Mouse (Mus musculus) limb, embryonic 12.5 days (tissue): Measurements from ENCODE around the gene D130043K22Rik. TPM values are rescaled to one million over a fixed set of nuclear protein-coding genes. Genes with fewer than 3 reads are reported as not detected.
A peak's percentile ranks its signal among the peaks of the same experiment; 100 is the strongest.

Experiments used
- ATAC-seq: fragments of 200-750 bp; cut with Nextera tagmentation; 2 replicates; pipeline ENCODE4 v1.8.0; 2017; ENCODE audit warnings: low read depth, moderate TSS enrichment; ENCODE audit not compliant: insufficient number of reproducible peaks, insufficient read depth, low FRiP score, low TSS enrichment
- H3K27ac ChIP-seq: fragments of 300-500 bp; sonication (generic); 2 replicates; pipeline ENCODE4 v1.5.1; 2016; ENCODE audit warnings: mild to moderate bottlenecking, moderate library complexity
- H3K27me3 ChIP-seq: fragments of 300-500 bp; sonication (generic); 2 replicates; pipeline ENCODE4 v1.6.1; 2016; ENCODE audit warnings: mild to moderate bottlenecking, moderate library complexity
- H3K36me3 ChIP-seq: fragments of 300-500 bp; sonication (generic); 2 replicates; pipeline ENCODE4 v1.6.1; 2016; ENCODE audit warnings: mild to moderate bottlenecking, moderate library complexity
- H3K4me1 ChIP-seq: fragments of 300-500 bp; sonication (generic); replicated peaks from 2 replicates; pipeline ENCODE4 v1.6.1; 2016
- H3K4me2 ChIP-seq: fragments of 300-500 bp; sonication (generic); 2 replicates; pipeline ENCODE4 v1.6.1; 2016; ENCODE audit warnings: mild to moderate bottlenecking, moderate library complexity
- H3K4me3 ChIP-seq: fragments of 300-500 bp; sonication (generic); replicated peaks from 2 replicates; pipeline ENCODE4 v1.5.1; 2016; ENCODE audit warnings: mild to moderate bottlenecking
- H3K9ac ChIP-seq: fragments of 300-500 bp; sonication (generic); replicated peaks from 2 replicates; pipeline ENCODE4 v1.6.1; 2016; ENCODE audit warnings: mild to moderate bottlenecking, moderate library complexity
- H3K9me3 ChIP-seq: fragments of 300-500 bp; sonication (generic); 2 replicates; pipeline ENCODE4 v1.6.1; 2016; ENCODE audit warnings: mild to moderate bottlenecking, moderate library complexity
- WGBS: fragments of 180-500 bp; shearing (Covaris S2); methylation state at CpG from one replicate; pipeline ENCODE4 v1.1.7; 2016; 5-methylcytosine and 5-hydroxymethylcytosine counted together
- polyA plus RNA-seq: library from polyadenylated mRNA; unstranded; fragments of >200 nt; fragmentation: Nextera tagmentation; extraction: Ambion mirVana; gene quantifications from 2 replicates; pipeline ENCODE4 v1.2.1, GENCODE M21; 2016

Gene D130043K22Rik
- 0.23 and 0.29 TPM in 2 replicates for polyA plus RNA-seq

GRCm38 (mm10) chr13:24844983-24845955 is at the start of gene D130043K22Rik:
Gene D130043K22Rik (plus strand): TSS chr13:24845135.
- Histone ChIP-seq H3K9me3 (no peaks in the 10 kb centered on the region), H3K9ac (peak within 1 kb of the TSS; percentile 48), H3K4me3 (peak within 1 kb of the TSS; percentile 47), H3K4me2 (peak within 1 kb of the TSS; percentile 91), H3K27ac (no peak within 1 kb of the TSS), H3K36me3 (peaks cover 14% of the 10 kb centered on the region), H3K27me3 (no peaks in the 10 kb centered on the region), H3K4me1 (peaks cover 9% of the 10 kb centered on the region; the same call in 1 of the 2 replicates)
- ATAC-seq, result peak; percentile 71; the same call in 1 of the 2 replicates
- WGBS, result 13% methylated on average over 40 of the region's 40 CpGs

DNA sequence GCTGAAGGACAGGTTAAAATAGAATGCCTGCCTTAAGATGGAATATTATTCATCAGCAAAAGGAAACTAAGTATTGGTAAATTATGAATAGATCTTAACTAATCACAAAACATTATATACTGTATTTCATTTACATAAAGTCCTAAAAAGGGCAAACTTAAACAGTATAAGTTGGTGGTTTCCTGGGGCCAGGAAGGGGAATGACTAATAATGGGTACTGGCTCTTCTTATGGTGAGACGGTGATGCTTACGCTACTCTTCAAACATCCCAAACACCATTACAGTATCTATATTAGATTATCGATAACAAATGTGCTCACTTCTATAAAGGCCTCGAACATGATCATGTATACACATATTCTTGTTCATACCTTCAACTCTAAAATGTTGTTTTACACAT is 46.2 kb upstream of the D130043K22Rik start:
- Histone ChIP-seq H3K36me3 (no peaks in the 10 kb centered on the region), H3K27ac (no peak overlapping the region), H3K9ac (no peak overlapping the region), H3K4me3 (no peak overlapping the region), H3K4me2 (no peak overlapping the region), H3K27me3 (no peaks in the 10 kb centered on the region), H3K4me1 (0 out of 2 replicates have a peak, but pooled peaks cover 10% of the 10 kb centered on the region), H3K9me3 (no peaks in the 10 kb centered on the region)
- WGBS, result 95% methylated on average over 4 of the region's 4 CpGs
- no peak for ATAC-seq

GRCm38 (mm10) chr13:24799378-24799777 is 45.6 kb upstream of the D130043K22Rik start:
- ATAC-seq, result no peak
- H3K9me3 ChIP-seq, result no peaks in the 10 kb centered on the region
- peak overlapping the region; percentile 100 for H3K4me3 ChIP-seq
- H3K27me3 ChIP-seq, result no peaks in the 10 kb centered on the region
- H3K9ac ChIP-seq, result no peak overlapping the region
- 56% methylated on average over 5 of the region's 5 CpGs for WGBS
- H3K4me1 ChIP-seq, result peaks cover 10% of the 10 kb centered on the region; the same call in 1 of the 2 replicates
- H3K36me3 ChIP-seq, result no peaks in the 10 kb centered on the region
- no peak overlapping the region for H3K27ac ChIP-seq
- peak overlapping the region; percentile 85 for H3K4me2 ChIP-seq

- no peaks in the 10 kb centered on the region for H3K27me3 ChIP-seq
- H3K4me2 ChIP-seq, result peak overlapping the region; percentile 85
- H3K9me3 ChIP-seq, result no peaks in the 10 kb centered on the region
- no peaks in the 10 kb centered on the region for H3K36me3 ChIP-seq
- peak overlapping the region; percentile 100 for H3K4me3 ChIP-seq
- WGBS, result under 1% methylated on average over 31 of the region's 31 CpGs
- H3K27ac ChIP-seq, result peak overlapping the region; percentile 80
- H3K9ac ChIP-seq, result peak overlapping the region; percentile 61
- no peak for ATAC-seq
- peaks cover 13% of the 10 kb centered on the region for H3K4me1 ChIP-seq
These were observed 44.8 kb upstream of the D130043K22Rik start for GRCm38 (mm10) chr13:24799925-24800673.

DNA sequence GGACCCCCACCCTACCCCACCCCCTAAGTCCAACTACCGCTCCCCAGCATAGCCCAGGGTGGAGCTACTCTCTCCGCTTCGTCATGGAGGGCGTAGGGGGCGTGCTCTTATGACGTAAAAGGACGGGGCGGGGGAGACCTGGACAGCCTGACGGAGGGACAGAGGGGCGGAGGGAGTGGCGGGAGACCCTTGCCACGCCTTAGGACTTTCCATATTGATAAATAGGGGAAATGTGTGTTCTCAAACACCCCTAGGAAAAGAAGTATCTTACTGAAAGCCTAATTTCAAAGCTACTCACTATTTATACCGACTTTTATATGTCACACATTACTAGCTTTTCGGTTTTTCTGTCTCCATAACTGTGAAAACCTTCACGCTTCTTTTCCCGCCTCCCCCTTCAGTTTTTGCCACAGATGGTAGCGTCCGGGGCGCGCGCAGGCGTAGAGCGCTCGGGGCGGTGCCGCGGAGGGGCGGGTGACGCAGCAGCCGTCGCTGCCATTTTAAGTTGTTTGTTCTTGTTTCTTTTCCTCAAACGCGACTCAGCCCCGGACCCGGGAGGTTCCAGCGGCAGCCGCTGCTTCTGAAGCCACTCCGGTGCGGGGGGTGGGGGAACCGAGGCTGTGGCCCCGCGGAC is 44.1 kb upstream of the D130043K22Rik start:
- peak; percentile 98 for ATAC-seq
- peak overlapping the region; percentile 99 for H3K9ac ChIP-seq
- peaks cover 6% of the 10 kb centered on the region; the same call in 1 of the 2 replicates for H3K36me3 ChIP-seq
- no peaks in the 10 kb centered on the region for H3K9me3 ChIP-seq
- under 1% methylated on average over 42 of the region's 42 CpGs for WGBS
- no peaks in the 10 kb centered on the region for H3K27me3 ChIP-seq
- peak overlapping the region; percentile 85 for H3K4me2 ChIP-seq
- peaks cover 13% of the 10 kb centered on the region for H3K4me1 ChIP-seq
- peak overlapping the region; percentile 100 for H3K4me3 ChIP-seq
- H3K27ac ChIP-seq, result peak overlapping the region; percentile 100

DNA sequence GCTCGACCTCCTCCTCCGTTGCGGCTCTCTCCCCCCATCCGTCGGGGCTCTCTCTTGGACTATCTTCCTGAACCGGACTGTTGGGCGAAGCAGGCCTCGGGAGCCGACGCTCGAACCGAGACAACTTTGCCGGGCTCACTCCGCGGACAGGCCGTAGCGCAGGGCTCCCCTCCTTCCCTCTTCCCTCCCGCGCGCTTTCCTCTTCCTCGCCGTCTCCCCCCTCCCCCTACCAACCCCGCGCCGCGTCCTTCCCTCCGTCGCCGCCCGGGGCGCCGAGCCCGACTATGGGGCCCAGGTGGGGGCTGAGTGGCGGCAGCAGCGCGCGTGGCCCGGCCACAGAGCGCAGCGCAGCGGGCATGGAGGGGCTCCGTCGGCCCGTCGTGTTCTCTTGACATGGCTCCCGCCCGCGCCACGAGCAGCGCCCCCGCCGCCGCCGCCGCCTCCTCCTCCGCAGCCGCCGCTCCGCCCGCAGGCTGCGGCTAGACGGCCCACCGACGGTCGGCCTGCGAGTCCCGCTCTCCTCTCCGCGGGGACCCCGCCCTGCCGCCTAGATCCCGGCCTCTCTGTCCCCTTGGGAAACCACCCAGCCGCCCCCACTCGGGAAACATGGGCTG is 43.5 kb upstream of the D130043K22Rik start, which contains the start of gene BC005537:
Gene BC005537 (plus strand): TSS at position 350 of the 614 bp plus-strand sequence.
- Histone ChIP-seq H3K27ac (peak within 1 kb of the TSS; percentile 100), H3K36me3 (peaks cover 11% of the 10 kb centered on the region; the same call in 1 of the 2 replicates), H3K9me3 (no peaks in the 10 kb centered on the region), H3K9ac (peak within 1 kb of the TSS; percentile 99), H3K4me2 (peak within 1 kb of the TSS; percentile 85), H3K27me3 (no peaks in the 10 kb centered on the region), H3K4me3 (peak within 1 kb of the TSS; percentile 100), H3K4me1 (peaks cover 13% of the 10 kb centered on the region)
- under 1% methylated on average over 61 of the region's 74 CpGs for WGBS
- ATAC-seq, result peak; percentile 43

GRCm38 (mm10) chr13:24802131-24802691 is 42.7 kb upstream of the D130043K22Rik start:
- peak overlapping the region; percentile 100 for H3K27ac ChIP-seq

GRCm38 (mm10) chr13:24803196-24803595 is 41.7 kb upstream of the D130043K22Rik start:
- WGBS, result 29% methylated on average over 2 of the region's 2 CpGs
- ATAC-seq, result no peak
- Histone ChIP-seq H3K4me3 (peak overlapping the region; percentile 100), H3K9ac (peak overlapping the region; percentile 99), H3K36me3 (peaks cover 27% of the 10 kb centered on the region), H3K4me2 (peak overlapping the region; percentile 85), H3K9me3 (no peaks in the 10 kb centered on the region), H3K4me1 (peaks cover 11% of the 10 kb centered on the region), H3K27me3 (no peaks in the 10 kb centered on the region), H3K27ac (no peak overlapping the region)

More at GRCm38 (mm10) chr13:24802131-24802691, 42.7 kb upstream of the D130043K22Rik start:
- H3K9me3 ChIP-seq, result no peaks in the 10 kb centered on the region
- under 1% methylated on average over 26 of the region's 26 CpGs for WGBS
- peak overlapping the region; percentile 85 for H3K4me2 ChIP-seq
- ATAC-seq, result no peak
- H3K4me1 ChIP-seq, result peaks cover 13% of the 10 kb centered on the region
- peak overlapping the region; percentile 99 for H3K9ac ChIP-seq
- H3K27me3 ChIP-seq, result no peaks in the 10 kb centered on the region
- peaks cover 17% of the 10 kb centered on the region for H3K36me3 ChIP-seq
- H3K4me3 ChIP-seq, result peak overlapping the region; percentile 100

GRCm38 (mm10) chr13:24806079-24806478 is 38.9 kb upstream of the D130043K22Rik start:
- H3K9me3 ChIP-seq, result no peaks in the 10 kb centered on the region
- no peak overlapping the region for H3K4me2 ChIP-seq
- no peak overlapping the region for H3K4me3 ChIP-seq
- no peak overlapping the region for H3K27ac ChIP-seq
- no peak overlapping the region for H3K9ac ChIP-seq
- no peak for ATAC-seq
- no peaks in the 10 kb centered on the region for H3K27me3 ChIP-seq
- H3K36me3 ChIP-seq, result peaks cover 55% of the 10 kb centered on the region
- peaks cover 11% of the 10 kb centered on the region for H3K4me1 ChIP-seq

- no peak overlapping the region for H3K27ac ChIP-seq
- H3K4me3 ChIP-seq, result no peak overlapping the region
- no peak for ATAC-seq
- WGBS, result 94% methylated on average over 2 of the region's 2 CpGs
- no peaks in the 10 kb centered on the region for H3K9me3 ChIP-seq
- no peaks in the 10 kb centered on the region for H3K4me1 ChIP-seq
- H3K36me3 ChIP-seq, result peaks cover 75% of the 10 kb centered on the region
- H3K9ac ChIP-seq, result no peak overlapping the region
- no peak overlapping the region for H3K4me2 ChIP-seq
- H3K27me3 ChIP-seq, result no peaks in the 10 kb centered on the region
These were observed 32.4 kb upstream of the D130043K22Rik start for GRCm38 (mm10) chr13:24812521-24812920.
